Mouse (Mus musculus): ENCODE results near the gene Cdh20. TPM values are rescaled to one million over a fixed set of nuclear protein-coding genes. Genes with fewer than 3 reads are reported as not detected.

The Cdh20 gene
- polyA plus RNA-seq, 1 experiment: 0.11 TPM

DNA sequence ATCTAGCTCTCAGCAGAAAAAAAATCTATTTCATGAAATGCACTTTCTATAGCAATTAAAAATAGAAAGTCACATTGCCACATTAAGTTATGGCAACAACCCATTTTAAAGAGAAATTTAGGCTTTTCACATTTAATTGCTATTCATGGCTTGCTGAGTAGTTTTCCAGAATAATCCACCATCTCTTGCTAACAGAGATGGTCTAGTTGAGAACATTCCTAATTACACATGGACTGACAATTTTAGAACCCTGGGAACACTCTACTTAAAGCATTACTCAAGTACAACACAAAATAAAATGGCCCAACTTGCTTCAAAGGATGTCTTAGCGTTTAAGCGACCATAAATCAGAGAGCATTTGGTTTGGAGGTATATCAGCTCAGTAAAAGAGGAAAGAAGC is 4.9 kb downstream of the Cdh20 start:
- Histone ChIP-seq H3K36me3 (ENCODE audit: control insufficient read depth, insufficient read depth, low read length) (no peaks in the 10 kb centered on the region), H3K4me1 (ENCODE audit: control insufficient read depth, insufficient read depth, low read length) (no peaks in the 10 kb centered on the region), H3K4me3 (ENCODE audit: insufficient read depth, low read depth, low read length) (no peak overlapping the region), H3K27me3 (replicated peaks; ENCODE audit: control insufficient read depth, insufficient read depth, low read length) (no peaks in the 10 kb centered on the region; the same call in 1 of the 2 replicates), H3K27ac (ENCODE audit: insufficient read depth, low read depth, low read length) (no peak overlapping the region)
- no peak for TF ChIP-seq CTCF (conservative IDR thresholded peaks at IDR 0.05; ENCODE audit: insufficient read depth, insufficient read length, low read depth, low read length)
- no peak for TF ChIP-seq POLR2A (IDR thresholded peaks at IDR 0.05; ENCODE audit: low read depth, low read length)
- no peak for DNase-seq
- WGBS: 50% methylated on average over 2 of the region's 2 CpGs

DNA sequence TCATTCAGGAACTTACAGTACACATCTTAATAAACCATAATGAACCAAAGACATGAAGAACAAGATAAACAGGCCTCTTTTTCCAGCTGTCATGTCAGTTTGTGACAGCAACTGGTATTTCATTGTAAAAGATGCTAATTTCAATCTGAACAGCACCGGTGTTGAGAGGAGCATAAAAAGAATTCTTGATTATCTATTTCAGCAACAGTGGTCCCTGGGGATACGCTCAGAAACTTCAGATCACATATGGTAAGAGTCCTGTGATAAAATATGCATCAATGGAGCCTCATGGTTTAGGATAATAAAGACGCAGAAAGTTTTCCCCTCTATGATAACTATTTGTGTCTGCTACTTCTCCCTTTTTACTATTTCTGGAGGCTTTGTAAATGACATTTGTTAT is 25.2 kb downstream of the Cdh20 start:
- Histone ChIP-seq H3K4me1 (ENCODE audit: control insufficient read depth, insufficient read depth, low read length) (no peaks in the 10 kb centered on the region), H3K27ac (ENCODE audit: insufficient read depth, low read depth, low read length) (no peak overlapping the region), H3K36me3 (ENCODE audit: control insufficient read depth, insufficient read depth, low read length) (no peaks in the 10 kb centered on the region), H3K4me3 (ENCODE audit: insufficient read depth, low read depth, low read length) (no peak overlapping the region), H3K27me3 (replicated peaks; ENCODE audit: control insufficient read depth, insufficient read depth, low read length) (no peaks in the 10 kb centered on the region)
- DNase-seq: no peak
- WGBS: 83% methylated on average over 3 of the region's 3 CpGs
- TF ChIP-seq POLR2A (IDR thresholded peaks at IDR 0.05; ENCODE audit: low read depth, low read length): no peak
- TF ChIP-seq CTCF (conservative IDR thresholded peaks at IDR 0.05; ENCODE audit: insufficient read depth, insufficient read length, low read depth, low read length): no peak

GRCm38 (mm10) chr1:104796146-104796545 is 27.8 kb downstream of the Cdh20 start:
- H3K27me3 ChIP-seq (replicated peaks; ENCODE audit: control insufficient read depth, insufficient read depth, low read length): no peaks in the 10 kb centered on the region
- TF ChIP-seq POLR2A (IDR thresholded peaks at IDR 0.05; ENCODE audit: low read depth, low read length): no peak
- no peak for TF ChIP-seq CTCF (conservative IDR thresholded peaks at IDR 0.05; ENCODE audit: insufficient read depth, insufficient read length, low read depth, low read length)
- WGBS: 60% methylated on average over 3 of the region's 3 CpGs
- no peak for DNase-seq
- H3K4me3 ChIP-seq (ENCODE audit: insufficient read depth, low read depth, low read length): no peak overlapping the region
- H3K36me3 ChIP-seq (ENCODE audit: control insufficient read depth, insufficient read depth, low read length): no peaks in the 10 kb centered on the region
- H3K4me1 ChIP-seq (ENCODE audit: control insufficient read depth, insufficient read depth, low read length): no peaks in the 10 kb centered on the region
- H3K27ac ChIP-seq (ENCODE audit: insufficient read depth, low read depth, low read length): no peak overlapping the region

GRCm38 (mm10) chr1:104797139-104797538 is 28.8 kb downstream of the Cdh20 start:
- H3K4me1 ChIP-seq (ENCODE audit: control insufficient read depth, insufficient read depth, low read length): no peaks in the 10 kb centered on the region
- TF ChIP-seq POLR2A (IDR thresholded peaks at IDR 0.05; ENCODE audit: low read depth, low read length): no peak
- TF ChIP-seq CTCF (conservative IDR thresholded peaks at IDR 0.05; ENCODE audit: insufficient read depth, insufficient read length, low read depth, low read length): no peak
- H3K4me3 ChIP-seq (ENCODE audit: insufficient read depth, low read depth, low read length): no peak overlapping the region
- H3K27ac ChIP-seq (ENCODE audit: insufficient read depth, low read depth, low read length): no peak overlapping the region
- H3K27me3 ChIP-seq (replicated peaks; ENCODE audit: control insufficient read depth, insufficient read depth, low read length): no peaks in the 10 kb centered on the region
- DNase-seq: no peak
- WGBS: 35% methylated on average over 4 of the region's 4 CpGs
- H3K36me3 ChIP-seq (ENCODE audit: control insufficient read depth, insufficient read depth, low read length): no peaks in the 10 kb centered on the region

GRCm38 (mm10) chr1:104804746-104805145 is 36.4 kb downstream of the Cdh20 start:
- Histone ChIP-seq H3K27me3 (replicated peaks; ENCODE audit: control insufficient read depth, insufficient read depth, low read length) (no peaks in the 10 kb centered on the region), H3K27ac (ENCODE audit: insufficient read depth, low read depth, low read length) (no peak overlapping the region), H3K36me3 (ENCODE audit: control insufficient read depth, insufficient read depth, low read length) (no peaks in the 10 kb centered on the region), H3K4me1 (ENCODE audit: control insufficient read depth, insufficient read depth, low read length) (no peaks in the 10 kb centered on the region), H3K4me3 (ENCODE audit: insufficient read depth, low read depth, low read length) (no peak overlapping the region)
- no peak for DNase-seq
- TF ChIP-seq POLR2A (IDR thresholded peaks at IDR 0.05; ENCODE audit: low read depth, low read length) (no peak), CTCF (conservative IDR thresholded peaks at IDR 0.05; ENCODE audit: insufficient read depth, insufficient read length, low read depth, low read length) (no peak)
- 88% methylated on average over 6 of the region's 6 CpGs for WGBS

DNA sequence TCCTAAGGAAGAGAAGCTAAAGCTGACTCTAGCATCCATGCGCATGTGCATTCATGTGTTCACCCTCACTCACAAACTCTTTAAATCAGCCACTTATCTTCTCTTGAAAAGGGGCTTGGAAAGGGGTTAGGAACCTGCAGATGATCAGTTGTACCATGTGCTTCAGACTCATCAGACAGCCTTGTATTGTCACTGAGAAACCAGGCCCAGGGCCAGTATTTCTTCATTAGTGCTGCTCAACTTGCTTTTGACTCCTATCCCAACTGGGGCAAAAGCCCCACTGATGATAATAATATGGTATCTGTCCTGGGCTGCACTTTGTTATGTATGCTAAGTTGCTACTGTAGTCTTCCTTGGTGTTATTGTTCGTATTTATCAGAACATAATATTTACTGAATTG is 38.9 kb downstream of the Cdh20 start:
- no peaks in the 10 kb centered on the region for H3K27me3 ChIP-seq (replicated peaks; ENCODE audit: control insufficient read depth, insufficient read depth, low read length)
- H3K4me3 ChIP-seq (ENCODE audit: insufficient read depth, low read depth, low read length): no peak overlapping the region
- H3K36me3 ChIP-seq (ENCODE audit: control insufficient read depth, insufficient read depth, low read length): no peaks in the 10 kb centered on the region
- no peak overlapping the region for H3K27ac ChIP-seq (ENCODE audit: insufficient read depth, low read depth, low read length)
- no peak for DNase-seq
- TF ChIP-seq CTCF (conservative IDR thresholded peaks at IDR 0.05; ENCODE audit: insufficient read depth, insufficient read length, low read depth, low read length) (no peak), POLR2A (IDR thresholded peaks at IDR 0.05; ENCODE audit: low read depth, low read length) (no peak)
- WGBS: 91% methylated on average over 2 of the region's 2 CpGs
- no peaks in the 10 kb centered on the region for H3K4me1 ChIP-seq (ENCODE audit: control insufficient read depth, insufficient read depth, low read length)

GRCm38 (mm10) chr1:104817510-104817909 is 49.2 kb downstream of the Cdh20 start:
- Histone ChIP-seq H3K27me3 (replicated peaks; ENCODE audit: control insufficient read depth, insufficient read depth, low read length) (no peaks in the 10 kb centered on the region), H3K36me3 (ENCODE audit: control insufficient read depth, insufficient read depth, low read length) (no peaks in the 10 kb centered on the region), H3K4me3 (ENCODE audit: insufficient read depth, low read depth, low read length) (no peak overlapping the region), H3K4me1 (ENCODE audit: control insufficient read depth, insufficient read depth, low read length) (no peaks in the 10 kb centered on the region), H3K27ac (ENCODE audit: insufficient read depth, low read depth, low read length) (no peak overlapping the region)
- WGBS: 67% methylated on average over 2 of the region's 2 CpGs
- no peak for DNase-seq
- TF ChIP-seq CTCF (conservative IDR thresholded peaks at IDR 0.05; ENCODE audit: insufficient read depth, insufficient read length, low read depth, low read length): no peak
- TF ChIP-seq POLR2A (IDR thresholded peaks at IDR 0.05; ENCODE audit: low read depth, low read length): no peak

GRCm38 (mm10) chr1:104828106-104828505 is 59.8 kb downstream of the Cdh20 start:
- TF ChIP-seq CTCF (conservative IDR thresholded peaks at IDR 0.05; ENCODE audit: insufficient read depth, insufficient read length, low read depth, low read length) (no peak), POLR2A (IDR thresholded peaks at IDR 0.05; ENCODE audit: low read depth, low read length) (no peak)
- no peaks in the 10 kb centered on the region for H3K36me3 ChIP-seq (ENCODE audit: control insufficient read depth, insufficient read depth, low read length)
- DNase-seq: no peak
- no peak overlapping the region for H3K4me3 ChIP-seq (ENCODE audit: insufficient read depth, low read depth, low read length)
- H3K27ac ChIP-seq (ENCODE audit: insufficient read depth, low read depth, low read length): no peak overlapping the region
- no peaks in the 10 kb centered on the region for H3K4me1 ChIP-seq (ENCODE audit: control insufficient read depth, insufficient read depth, low read length)
- WGBS: 88% methylated on average over 2 of the region's 2 CpGs
- no peaks in the 10 kb centered on the region; the same call in 1 of the 2 replicates for H3K27me3 ChIP-seq (replicated peaks; ENCODE audit: control insufficient read depth, insufficient read depth, low read length)

Measured in kidney, adult 2 months (tissue).